Mouse (Mus musculus) kidney, embryonic 14.5 days (tissue): ENCODE measurements around the gene Gm36176. TPM values are rescaled to one million over a fixed set of nuclear protein-coding genes. Genes with fewer than 3 reads are reported as not detected.

ENCODE experiments used
- ATAC-seq: fragments of 200-750 bp; cut with Nextera tagmentation; 2 replicates; pipeline ENCODE4 v1.8.0; 2017; ENCODE audit warnings: moderate number of reproducible peaks, mild to moderate bottlenecking, moderate TSS enrichment, moderate library complexity; ENCODE audit not compliant: low FRiP score, low TSS enrichment
- H3K27ac ChIP-seq: fragments of 300-500 bp; sonication (generic); 2 replicates; pipeline ENCODE4 v1.5.1; 2014; ENCODE audit warnings: low read depth, mild to moderate bottlenecking, low read length, moderate library complexity, mixed read lengths
- H3K27me3 ChIP-seq: fragments of 300-500 bp; sonication (generic); 2 replicates; pipeline ENCODE4 v1.6.1; 2014; ENCODE audit warnings: mild to moderate bottlenecking, low read length; ENCODE audit not compliant: control insufficient read depth, insufficient read depth
- H3K36me3 ChIP-seq: fragments of 300-500 bp; sonication (generic); 2 replicates; pipeline ENCODE4 v1.6.1; 2014; ENCODE audit warnings: low read length, mixed read lengths; ENCODE audit not compliant: control insufficient read depth, insufficient read depth
- H3K4me1 ChIP-seq: fragments of 300-500 bp; sonication (generic); 2 replicates; pipeline ENCODE4 v1.6.1; 2014; ENCODE audit warnings: low read length, mixed read lengths; ENCODE audit not compliant: control insufficient read depth, insufficient read depth
- H3K4me2 ChIP-seq: fragments of 300-500 bp; sonication (generic); replicated peaks from 2 replicates; pipeline ENCODE4 v1.6.1; 2014; ENCODE audit warnings: low read depth, mild to moderate bottlenecking, low read length
- H3K4me3 ChIP-seq: fragments of 300-500 bp; sonication (generic); 2 replicates; pipeline ENCODE4 v1.5.1; 2014; ENCODE audit warnings: mild to moderate bottlenecking, low read length
- H3K9ac ChIP-seq: fragments of 300-500 bp; sonication (generic); 2 replicates; pipeline ENCODE4 v1.6.1; 2014; ENCODE audit warnings: low read depth, mild to moderate bottlenecking, low read length, moderate library complexity
- H3K9me3 ChIP-seq: fragments of 300-500 bp; sonication (generic); 2 replicates; pipeline ENCODE4 v1.6.1; 2016; ENCODE audit warnings: low read length; ENCODE audit not compliant: control insufficient read depth
- WGBS: fragments of 180-500 bp; shearing (Covaris S2); extraction: QIAGEN DNeasy Blood & Tissue Kit; methylation state at CpG from one replicate; pipeline ENCODE4 v1.1.7; 2014; 5-methylcytosine and 5-hydroxymethylcytosine counted together
- polyA plus RNA-seq: library from polyadenylated mRNA; unstranded; fragments of >200 nt; fragmentation: Nextera tagmentation; extraction: Ambion mirVana; gene quantifications from 2 replicates; pipeline ENCODE4 v1.2.1, GENCODE M21; 2014

Gene Gm36176
- polyA plus RNA-seq, 1 experiment from 2014 or later: not detected

DNA sequence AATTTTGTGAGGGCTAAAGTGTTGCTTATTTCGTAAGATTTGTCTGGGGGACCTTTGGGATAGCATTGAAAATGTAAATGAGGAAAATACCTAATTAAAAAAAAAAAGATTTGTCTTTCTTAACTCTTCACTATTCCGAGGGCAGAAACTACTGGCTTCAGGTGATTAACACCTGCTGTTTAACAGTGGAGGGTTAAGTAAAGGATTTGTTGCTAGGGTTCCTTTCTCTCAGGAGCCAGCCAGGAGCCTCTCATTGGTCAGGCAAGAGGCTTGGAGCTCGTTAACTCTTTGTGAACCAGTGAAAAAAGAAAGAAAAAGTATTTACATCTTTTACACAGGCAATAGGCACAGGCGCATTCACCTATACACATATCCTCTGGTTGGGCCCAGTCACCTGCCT, 27.4 kb upstream of the Gm36176 start:
- no peak for ATAC-seq
- no peak overlapping the region for H3K27ac ChIP-seq
- no peak overlapping the region for H3K4me2 ChIP-seq
- H3K36me3 ChIP-seq: no peaks in the 10 kb centered on the region
- no peaks in the 10 kb centered on the region for H3K4me1 ChIP-seq
- H3K9me3 ChIP-seq: peaks cover 2% of the 10 kb centered on the region; the same call in 1 of the 2 replicates
- WGBS: 54% methylated on average over 4 of the region's 4 CpGs
- H3K27me3 ChIP-seq: no peaks in the 10 kb centered on the region
- no peak overlapping the region for H3K9ac ChIP-seq
- no peak overlapping the region for H3K4me3 ChIP-seq

DNA sequence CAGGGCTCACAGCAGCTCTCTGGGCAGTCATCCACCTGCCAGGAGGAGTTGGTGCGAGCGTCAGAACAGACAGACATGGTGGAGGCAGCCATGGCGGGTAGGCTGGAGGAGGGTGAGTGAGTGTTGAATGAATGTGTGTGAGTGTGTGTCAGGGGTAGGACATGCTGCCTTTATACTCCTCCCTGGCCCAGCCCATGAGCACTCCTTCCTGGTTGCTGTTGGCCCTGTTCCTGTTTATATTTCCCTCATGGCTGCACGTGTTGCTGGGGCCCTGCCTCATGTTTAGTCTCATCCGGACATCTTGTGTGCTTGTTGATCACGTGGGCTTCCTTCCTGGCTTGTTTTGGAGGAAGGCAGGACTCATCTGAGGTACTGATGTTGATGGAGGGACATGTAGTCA, 19.7 kb upstream of the Gm36176 start, which contains the start of gene Krtap10-4:
TSS of gene Krtap10-4 (minus strand) at position 145 of the 400 bp plus-strand sequence.
- Histone ChIP-seq H3K27me3 (no peaks in the 10 kb centered on the region), H3K4me2 (no peak within 1 kb of the TSS), H3K9ac (no peak within 1 kb of the TSS), H3K27ac (no peak within 1 kb of the TSS), H3K9me3 (peaks cover 2% of the 10 kb centered on the region; the same call in 1 of the 2 replicates), H3K4me1 (no peaks in the 10 kb centered on the region), H3K4me3 (no peak within 1 kb of the TSS), H3K36me3 (no peaks in the 10 kb centered on the region)
- no peak for ATAC-seq
- WGBS: 69% methylated on average over 5 of the region's 6 CpGs

DNA sequence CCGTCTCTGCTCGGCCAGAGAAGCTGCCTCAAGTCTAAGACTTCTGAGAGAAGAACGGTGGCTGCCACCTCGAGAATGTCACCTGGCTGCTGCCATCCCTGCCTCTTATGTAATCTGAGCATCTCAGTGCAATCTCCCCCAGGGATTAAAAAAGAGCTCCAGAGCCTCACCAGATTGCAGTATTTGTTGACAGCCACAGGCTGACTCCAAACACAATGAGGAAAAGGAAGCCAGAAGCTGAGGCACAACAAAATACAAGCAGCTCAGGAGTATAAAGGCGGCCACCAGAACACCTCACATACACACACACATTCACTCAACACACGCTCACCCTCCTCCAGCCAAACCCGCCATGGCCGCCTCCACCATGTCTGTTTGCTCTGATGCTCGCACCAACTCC, 11.0 kb upstream of the Gm36176 start, which contains the start of gene Krtap10-10:
TSS of gene Krtap10-10 (plus strand) at position 301 of the 400 bp plus-strand sequence.
- 73% methylated on average over 7 of the region's 9 CpGs for WGBS
- no peak for ATAC-seq
- Histone ChIP-seq H3K36me3 (no peaks in the 10 kb centered on the region), H3K4me2 (no peak within 1 kb of the TSS), H3K9ac (no peak within 1 kb of the TSS), H3K27me3 (no peaks in the 10 kb centered on the region), H3K27ac (no peak within 1 kb of the TSS), H3K4me1 (no peaks in the 10 kb centered on the region), H3K4me3 (no peak within 1 kb of the TSS), H3K9me3 (no peaks in the 10 kb centered on the region)

- H3K27me3 ChIP-seq: no peaks in the 10 kb centered on the region
- no peak overlapping the region for H3K4me2 ChIP-seq
- no peaks in the 10 kb centered on the region for H3K4me1 ChIP-seq
- no peak for ATAC-seq
- no peak overlapping the region for H3K4me3 ChIP-seq
- 70% methylated on average over 6 of the region's 6 CpGs for WGBS
- no peaks in the 10 kb centered on the region for H3K36me3 ChIP-seq
- no peak overlapping the region for H3K9ac ChIP-seq
- peaks cover 10% of the 10 kb centered on the region for H3K9me3 ChIP-seq
- H3K27ac ChIP-seq: no peak overlapping the region
These were observed 7.6 kb upstream of the Gm36176 start for GRCm38 (mm10) chr10:77839006-77839405.

- Histone ChIP-seq H3K4me2 (no peak overlapping the region), H3K27ac (no peak overlapping the region), H3K27me3 (no peaks in the 10 kb centered on the region), H3K9ac (no peak overlapping the region), H3K9me3 (peaks cover 12% of the 10 kb centered on the region), H3K4me1 (no peaks in the 10 kb centered on the region), H3K4me3 (no peak overlapping the region), H3K36me3 (no peaks in the 10 kb centered on the region)
- no peak for ATAC-seq
- WGBS: 37% methylated on average over 2 of the region's 2 CpGs
These were observed 358 bp downstream of the Gm36176 start for GRCm38 (mm10) chr10:77846961-77847360.

GRCm38 (mm10) chr10:77847538-77847937, 935 bp downstream of the Gm36176 start:
- no peak for ATAC-seq
- Histone ChIP-seq H3K4me3 (no peak overlapping the region), H3K9ac (no peak overlapping the region), H3K4me1 (no peaks in the 10 kb centered on the region), H3K9me3 (peaks cover 12% of the 10 kb centered on the region), H3K27me3 (no peaks in the 10 kb centered on the region), H3K27ac (no peak overlapping the region), H3K36me3 (no peaks in the 10 kb centered on the region), H3K4me2 (no peak overlapping the region)
- 87% methylated on average over 2 of the region's 2 CpGs for WGBS

- no peaks in the 10 kb centered on the region for H3K36me3 ChIP-seq
- H3K4me3 ChIP-seq: no peak within 1 kb of the TSS
- no peaks in the 10 kb centered on the region for H3K9me3 ChIP-seq
- H3K4me2 ChIP-seq: no peak within 1 kb of the TSS
- no peak within 1 kb of the TSS for H3K9ac ChIP-seq
- no peak for ATAC-seq
- WGBS: 69% methylated on average over 9 of the region's 9 CpGs
- no peaks in the 10 kb centered on the region for H3K4me1 ChIP-seq
- no peaks in the 10 kb centered on the region for H3K27me3 ChIP-seq
- no peak within 1 kb of the TSS for H3K27ac ChIP-seq
These were observed 6.0 kb downstream of the Gm36176 start, which contains the start of gene Gm10318 for GRCm38 (mm10) chr10:77852559-77852958. Gene Gm10318 (plus strand): TSS chr10:77852859.

GRCm38 (mm10) chr10:77861675-77862074, 15.1 kb downstream of the Gm36176 start, which contains the start of gene Gm3285:
Gene Gm3285 (plus strand): TSS chr10:77861975.
- 59% methylated on average over 7 of the region's 7 CpGs for WGBS
- no peak for ATAC-seq
- no peaks in the 10 kb centered on the region for H3K36me3 ChIP-seq
- H3K9me3 ChIP-seq: no peaks in the 10 kb centered on the region
- no peak within 1 kb of the TSS for H3K27ac ChIP-seq
- no peak within 1 kb of the TSS for H3K4me2 ChIP-seq
- no peak within 1 kb of the TSS for H3K4me3 ChIP-seq
- H3K4me1 ChIP-seq: no peaks in the 10 kb centered on the region
- no peaks in the 10 kb centered on the region for H3K27me3 ChIP-seq
- H3K9ac ChIP-seq: no peak within 1 kb of the TSS

- H3K9ac ChIP-seq: no peak overlapping the region
- no peak overlapping the region for H3K27ac ChIP-seq
- ATAC-seq: peak; percentile 92
- H3K4me3 ChIP-seq: peak overlapping the region; percentile 17
- H3K36me3 ChIP-seq: no peaks in the 10 kb centered on the region
- no peaks in the 10 kb centered on the region for H3K4me1 ChIP-seq
- H3K27me3 ChIP-seq: no peaks in the 10 kb centered on the region
- H3K4me2 ChIP-seq: peak overlapping the region; percentile 44
- 27% methylated on average over 14 of the region's 14 CpGs for WGBS
- H3K9me3 ChIP-seq: no peaks in the 10 kb centered on the region
These were observed 17.6 kb downstream of the Gm36176 start for GRCm38 (mm10) chr10:77864067-77864761.
